Mouse (Mus musculus): ENCODE measurements at regions not wholly inside any gene's neighbourhood (a gene's known extent, or its start where the extent isn't known, plus 50 kb on each side); places are given as distances from the start of the nearest gene placed in this dataset.
A peak's percentile ranks its signal among the peaks of the same experiment; 100 is the strongest.

GRCm38 (mm10) chr2:47053689-47054088 lies 1760.2 kb upstream of the Acvr2a start:
- Histone ChIP-seq H3K27ac (no peak overlapping the region), H3K4me1 (no peaks in the 10 kb centered on the region), H3K27me3 (no peaks in the 10 kb centered on the region), H3K4me3 (replicated peaks) (no peak overlapping the region), H3K36me3 (no peaks in the 10 kb centered on the region), H3K4me2 (no peak overlapping the region), H3K9me3 (replicated peaks) (no peaks in the 10 kb centered on the region), H3K9ac (no peak overlapping the region)
- ATAC-seq (replicated peaks; ENCODE audit: low FRiP score), result no peak
- 94% methylated on average over 3 of the region's 3 CpGs for WGBS

DNA sequence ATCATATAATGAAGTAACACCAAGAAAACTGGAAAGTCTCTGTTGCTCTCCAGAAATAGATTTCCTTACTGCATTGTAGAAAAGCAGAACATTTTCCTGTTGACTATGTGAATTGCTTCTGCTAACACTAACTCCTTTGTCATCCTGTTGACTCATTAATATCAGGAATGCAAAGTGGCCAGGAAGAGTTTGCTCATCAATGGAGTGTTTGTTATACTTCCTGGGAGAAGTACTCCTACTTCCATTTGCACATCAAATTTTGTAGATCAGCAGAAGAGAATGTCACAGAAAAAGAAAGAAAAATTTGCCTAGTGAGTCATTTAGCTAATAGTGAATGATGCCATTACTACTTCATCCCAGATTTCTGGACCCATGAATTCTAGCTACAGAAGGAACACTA lies 1739.7 kb upstream of the Acvr2a start:
- ATAC-seq (replicated peaks; ENCODE audit: low FRiP score), result no peak
- no peaks in the 10 kb centered on the region for H3K9me3 ChIP-seq (replicated peaks)
- H3K27ac ChIP-seq, result no peak overlapping the region
- no peaks in the 10 kb centered on the region for H3K4me1 ChIP-seq
- no peak overlapping the region for H3K9ac ChIP-seq
- no peak overlapping the region for H3K4me3 ChIP-seq (replicated peaks)
- no peaks in the 10 kb centered on the region for H3K36me3 ChIP-seq
- no peak overlapping the region for H3K4me2 ChIP-seq
- H3K27me3 ChIP-seq, result no peaks in the 10 kb centered on the region

DNA sequence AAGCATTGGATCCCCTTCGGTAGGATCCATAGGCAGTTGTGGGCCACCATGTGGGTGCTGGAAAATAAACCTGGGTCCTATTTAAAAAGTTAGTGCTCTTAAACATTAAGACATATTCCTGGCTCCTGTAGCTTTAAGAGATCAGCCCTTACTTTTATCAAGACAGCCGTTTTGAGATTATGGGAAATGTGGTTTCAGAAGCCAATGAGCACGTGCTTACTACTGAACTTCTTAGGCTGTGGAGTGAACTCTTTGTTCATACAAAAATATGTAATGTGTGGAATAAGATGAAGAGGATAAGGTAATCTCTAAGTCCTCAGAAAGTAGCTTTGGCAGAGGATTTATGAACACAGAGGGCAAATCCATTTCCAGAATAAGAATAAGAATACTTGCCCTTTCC lies 1738.7 kb upstream of the Acvr2a start:
- ATAC-seq (replicated peaks; ENCODE audit: low FRiP score), result no peak
- WGBS, result 81% methylated on average over 3 of the region's 3 CpGs

DNA sequence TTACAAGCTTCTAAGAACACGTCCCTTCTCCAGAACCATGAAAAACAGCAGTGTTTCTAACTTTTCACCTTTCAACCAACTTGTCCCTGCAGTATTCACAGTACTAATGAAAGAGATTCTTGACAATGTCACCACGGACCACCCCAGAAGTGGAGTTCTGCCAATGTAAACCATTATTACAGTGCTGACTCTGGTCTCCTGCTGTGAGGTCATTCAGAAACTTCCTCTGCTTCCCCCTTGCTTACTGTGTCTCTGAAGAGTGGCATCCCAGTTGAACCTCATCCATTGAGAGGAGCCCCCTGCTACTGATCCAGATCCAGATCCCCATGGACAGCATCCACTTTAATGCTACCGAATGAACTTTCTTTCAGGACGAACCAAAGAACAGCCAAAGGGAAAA lies 1725.3 kb upstream of the Acvr2a start:
- Histone ChIP-seq H3K4me3 (replicated peaks) (no peak overlapping the region), H3K4me1 (no peaks in the 10 kb centered on the region), H3K9ac (no peak overlapping the region), H3K27me3 (no peaks in the 10 kb centered on the region), H3K27ac (no peak overlapping the region), H3K36me3 (no peaks in the 10 kb centered on the region), H3K4me2 (no peak overlapping the region), H3K9me3 (replicated peaks) (no peaks in the 10 kb centered on the region)
- peak; percentile 67; the same call in 1 of the 2 replicates for ATAC-seq (replicated peaks; ENCODE audit: low FRiP score)
- 46% methylated on average over 4 of the region's 4 CpGs for WGBS

More for the DNA sequence above, 1738.7 kb upstream of the Acvr2a start:
- Histone ChIP-seq H3K4me2 (no peak overlapping the region), H3K27me3 (no peaks in the 10 kb centered on the region), H3K4me3 (replicated peaks) (no peak overlapping the region), H3K4me1 (no peaks in the 10 kb centered on the region), H3K9ac (no peak overlapping the region), H3K27ac (no peak overlapping the region), H3K9me3 (replicated peaks) (no peaks in the 10 kb centered on the region), H3K36me3 (no peaks in the 10 kb centered on the region)

DNA sequence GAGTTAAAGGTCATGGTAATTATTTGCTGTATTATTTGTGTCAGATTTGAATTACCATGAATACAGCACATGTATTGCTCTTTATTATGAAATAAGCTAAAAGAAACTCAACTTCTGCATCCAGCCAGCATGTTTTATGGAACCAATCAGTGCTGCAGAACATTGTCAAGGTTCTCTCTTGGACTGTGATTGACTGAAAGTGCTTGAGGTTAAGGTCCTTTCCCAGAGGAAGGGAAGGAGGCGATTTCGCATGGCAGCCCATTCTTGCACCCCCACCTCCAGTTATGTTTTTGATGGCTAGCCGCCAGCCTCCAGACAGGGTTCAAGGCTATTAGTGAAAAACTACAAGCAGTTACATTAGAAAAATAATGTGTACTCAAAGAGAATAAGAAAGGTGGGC lies 1717.9 kb upstream of the Acvr2a start:
- Histone ChIP-seq H3K36me3 (no peaks in the 10 kb centered on the region), H3K4me1 (no peaks in the 10 kb centered on the region), H3K27ac (no peak overlapping the region), H3K9ac (no peak overlapping the region), H3K4me3 (replicated peaks) (no peak overlapping the region), H3K4me2 (no peak overlapping the region), H3K27me3 (no peaks in the 10 kb centered on the region), H3K9me3 (replicated peaks) (no peaks in the 10 kb centered on the region)
- ATAC-seq (replicated peaks; ENCODE audit: low FRiP score), result no peak
- WGBS, result 56% methylated on average over 3 of the region's 3 CpGs

DNA sequence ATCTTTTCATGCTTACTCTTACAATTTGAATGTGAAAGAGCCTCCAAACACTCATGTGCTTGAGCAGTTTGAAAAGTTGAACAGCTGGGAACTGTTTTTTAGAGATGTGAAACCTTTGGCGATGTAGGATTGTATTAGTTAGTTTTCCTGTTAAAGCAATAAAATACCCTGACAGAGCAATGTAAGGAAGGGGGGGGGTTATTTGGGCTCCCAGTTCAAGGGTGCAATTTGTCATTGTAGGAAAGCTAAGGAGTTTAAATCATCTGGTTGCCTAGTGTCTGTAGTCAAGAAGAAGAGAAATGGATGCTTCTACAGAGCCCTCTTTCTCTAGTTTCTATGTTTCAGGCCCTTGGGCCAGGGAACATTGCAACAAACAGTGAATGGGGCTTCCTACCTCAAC lies 1674.5 kb upstream of the Acvr2a start:
- H3K4me1 ChIP-seq, result no peaks in the 10 kb centered on the region
- H3K36me3 ChIP-seq, result no peaks in the 10 kb centered on the region
- H3K9me3 ChIP-seq (replicated peaks), result no peaks in the 10 kb centered on the region
- no peak overlapping the region for H3K4me2 ChIP-seq
- peak; percentile 33; the same call in 1 of the 2 replicates for ATAC-seq (replicated peaks; ENCODE audit: low FRiP score)
- H3K27me3 ChIP-seq, result no peaks in the 10 kb centered on the region
- no peak overlapping the region for H3K4me3 ChIP-seq (replicated peaks)
- no peak overlapping the region for H3K9ac ChIP-seq
- 21% methylated on average over 1 of the region's 1 CpGs for WGBS
- H3K27ac ChIP-seq, result no peak overlapping the region

DNA sequence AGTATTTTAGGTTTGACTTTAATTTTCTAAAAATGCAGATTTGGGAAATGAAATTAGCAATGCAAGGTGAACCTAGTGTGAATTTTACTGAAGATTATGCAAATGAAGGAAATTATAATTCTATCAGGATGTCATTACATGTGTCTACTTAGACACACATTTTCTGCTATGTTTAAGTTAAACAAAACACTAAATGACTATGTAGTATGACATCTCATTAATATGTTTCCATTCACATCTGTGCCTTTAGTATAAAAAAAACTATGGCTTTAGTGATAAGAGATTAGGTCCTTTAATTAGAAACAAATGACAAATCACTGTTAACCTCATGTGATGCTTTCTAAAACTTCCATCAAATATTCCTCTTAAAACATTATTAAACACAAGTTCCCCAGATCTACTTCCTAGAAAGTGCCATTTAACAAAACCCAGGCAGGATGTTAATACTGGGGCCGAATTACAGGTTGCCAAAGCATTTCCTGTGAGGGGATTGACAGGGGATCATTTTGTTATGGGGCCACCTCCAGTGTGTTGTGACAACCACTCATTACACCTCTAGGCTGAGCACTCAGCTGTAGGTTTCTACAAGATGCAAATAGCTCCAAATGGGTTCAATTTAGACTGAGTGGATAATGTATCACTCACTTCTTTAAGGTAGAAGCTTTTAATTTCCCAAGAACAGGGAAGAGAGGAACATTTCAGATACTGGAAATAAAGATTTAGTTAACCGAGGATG lies 1629.7 kb upstream of the Acvr2a start:
- Histone ChIP-seq H3K9ac (no peak overlapping the region), H3K27me3 (no peaks in the 10 kb centered on the region), H3K9me3 (replicated peaks) (no peaks in the 10 kb centered on the region), H3K4me1 (no peaks in the 10 kb centered on the region), H3K4me3 (replicated peaks) (no peak overlapping the region), H3K4me2 (no peak overlapping the region), H3K36me3 (no peaks in the 10 kb centered on the region), H3K27ac (no peak overlapping the region)
- 80% methylated on average over 2 of the region's 2 CpGs for WGBS
- no peak for ATAC-seq (replicated peaks; ENCODE audit: low FRiP score)

Data from kidney, embryonic 15.5 days (tissue).